Mouse (Mus musculus) midbrain, embryonic 16.5 days (tissue): ENCODE measurements at regions not wholly inside any gene's neighbourhood (a gene's known extent, or its start where the extent isn't known, plus 50 kb on each side); places are given as distances from the start of the nearest gene placed in this dataset.
A peak's percentile ranks its signal among the peaks of the same experiment; 100 is the strongest.

Experiments
- ATAC-seq: fragments of 200-750 bp; cut with Nextera tagmentation; 2 replicates; pipeline ENCODE4 v1.8.0; 2017; ENCODE audit warnings: moderate TSS enrichment
- H3K27ac ChIP-seq: fragments of 300-500 bp; sonication (generic); 2 replicates; pipeline ENCODE4 v1.5.1; 2014; ENCODE audit warnings: mild to moderate bottlenecking, low read length, mixed read lengths
- H3K27me3 ChIP-seq: fragments of 300-500 bp; sonication (generic); 2 replicates; pipeline ENCODE4 v1.6.1; 2014; ENCODE audit warnings: low read depth, low read length, mixed read lengths; ENCODE audit not compliant: control insufficient read depth, insufficient read depth
- H3K36me3 ChIP-seq: fragments of 300-500 bp; sonication (generic); 2 replicates; pipeline ENCODE4 v1.6.1; 2014; ENCODE audit warnings: mild to moderate bottlenecking, low read length, moderate library complexity, mixed read lengths; ENCODE audit not compliant: control insufficient read depth, insufficient read depth
- H3K4me1 ChIP-seq: fragments of 300-500 bp; sonication (generic); 2 replicates; pipeline ENCODE4 v1.6.1; 2014; ENCODE audit warnings: mild to moderate bottlenecking, low read length, mixed read lengths; ENCODE audit not compliant: control insufficient read depth, insufficient read depth
- H3K4me2 ChIP-seq: fragments of 300-500 bp; sonication (generic); 2 replicates; pipeline ENCODE4 v1.6.1; 2014; ENCODE audit warnings: mild to moderate bottlenecking, low read length, mixed read lengths
- H3K4me3 ChIP-seq: fragments of 300-500 bp; sonication (generic); 2 replicates; pipeline ENCODE4 v1.5.1; 2014; ENCODE audit warnings: low read depth, mild to moderate bottlenecking, low read length, moderate library complexity, mixed read lengths
- H3K9ac ChIP-seq: fragments of 300-500 bp; sonication (generic); 2 replicates; pipeline ENCODE4 v1.6.1; 2014; ENCODE audit warnings: low read depth, low read length, mixed read lengths
- H3K9me3 ChIP-seq: fragments of 300-500 bp; sonication (generic); replicated peaks from 2 replicates; pipeline ENCODE4 v1.6.1; 2014; ENCODE audit warnings: mild to moderate bottlenecking, low read length, mixed read lengths; ENCODE audit not compliant: control insufficient read depth, poor library complexity, severe bottlenecking
- WGBS: fragments of 180-500 bp; shearing (Covaris S2); extraction: QIAGEN DNeasy Blood & Tissue Kit; methylation state at CpG from one replicate; pipeline ENCODE4 v1.1.7; 2014; 5-methylcytosine and 5-hydroxymethylcytosine counted together

DNA sequence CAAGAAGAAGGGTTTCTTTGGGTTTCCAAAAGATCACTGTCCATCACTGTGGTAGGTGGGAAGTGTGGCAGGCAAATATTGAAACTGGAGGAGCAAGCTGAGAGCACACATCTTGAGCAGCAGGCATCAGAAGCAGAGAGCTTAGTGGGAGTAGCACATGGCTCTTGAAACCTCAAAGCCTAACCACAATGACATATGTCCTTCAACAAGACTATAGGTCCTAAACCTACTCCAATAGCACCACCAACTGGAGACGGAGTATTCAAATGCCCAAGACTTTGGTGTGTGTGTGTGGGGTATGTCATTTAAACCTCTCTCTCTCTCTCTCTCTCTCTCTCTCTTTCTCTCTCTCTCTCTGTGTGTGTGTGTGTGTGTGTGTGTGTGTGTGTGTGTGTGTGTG is 88.1 kb upstream of the Sash1 start:
- H3K4me2 ChIP-seq: no peak overlapping the region
- H3K9ac ChIP-seq: no peak overlapping the region
- no peaks in the 10 kb centered on the region for H3K9me3 ChIP-seq
- H3K4me3 ChIP-seq: no peak overlapping the region
- no peaks in the 10 kb centered on the region for H3K36me3 ChIP-seq
- H3K27ac ChIP-seq: no peak overlapping the region
- peaks cover 5% of the 10 kb centered on the region for H3K4me1 ChIP-seq
- no peaks in the 10 kb centered on the region for H3K27me3 ChIP-seq
- 56% methylated on average over 1 of the region's 1 CpGs for WGBS
- ATAC-seq: no peak

DNA sequence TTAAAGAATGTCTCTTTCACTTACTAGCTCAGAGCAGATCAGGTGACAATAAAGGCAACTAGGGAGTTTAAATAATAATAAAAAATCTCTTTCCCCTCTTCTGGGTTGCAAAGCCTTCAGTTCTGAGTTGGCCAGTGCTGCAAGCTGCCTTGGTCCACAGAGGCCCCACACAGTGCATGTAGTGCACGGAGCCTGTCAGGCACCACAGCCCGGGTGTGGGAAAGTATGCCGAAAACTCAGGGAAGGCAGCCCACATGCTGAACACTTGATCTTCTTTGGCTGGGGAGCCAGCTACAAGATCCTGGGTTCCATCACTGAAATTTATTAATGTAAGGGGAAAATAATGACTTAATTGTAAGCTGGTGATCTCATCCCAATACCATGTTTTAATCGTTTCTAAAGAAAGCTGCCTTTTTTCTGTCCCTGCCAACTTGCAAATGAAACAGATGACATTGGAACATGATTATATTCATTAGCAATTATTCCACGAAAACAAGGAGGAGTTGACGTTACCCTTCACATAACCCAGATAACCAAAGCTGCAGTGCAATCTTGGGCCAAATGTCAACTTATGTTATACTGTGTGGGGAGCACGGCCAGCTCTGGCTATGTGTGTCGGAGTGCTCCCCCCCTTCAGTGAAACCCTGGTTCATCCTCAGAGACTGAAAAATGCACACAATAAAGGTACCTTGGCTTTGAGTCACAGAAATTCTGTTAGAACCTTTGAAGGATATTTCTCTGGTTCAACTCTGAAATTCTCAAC is 87.1 kb upstream of the Sash1 start:
- H3K4me3 ChIP-seq: no peak overlapping the region
- ATAC-seq: peak; percentile 63; the same call in 1 of the 2 replicates
- H3K4me1 ChIP-seq: peaks cover 7% of the 10 kb centered on the region
- H3K4me2 ChIP-seq: no peak overlapping the region
- peak overlapping the region; percentile 22; the same call in 1 of the 2 replicates for H3K27ac ChIP-seq
- H3K9me3 ChIP-seq: no peaks in the 10 kb centered on the region
- H3K9ac ChIP-seq: no peak overlapping the region
- 64% methylated on average over 8 of the region's 8 CpGs for WGBS
- H3K27me3 ChIP-seq: no peaks in the 10 kb centered on the region
- H3K36me3 ChIP-seq: no peaks in the 10 kb centered on the region

DNA sequence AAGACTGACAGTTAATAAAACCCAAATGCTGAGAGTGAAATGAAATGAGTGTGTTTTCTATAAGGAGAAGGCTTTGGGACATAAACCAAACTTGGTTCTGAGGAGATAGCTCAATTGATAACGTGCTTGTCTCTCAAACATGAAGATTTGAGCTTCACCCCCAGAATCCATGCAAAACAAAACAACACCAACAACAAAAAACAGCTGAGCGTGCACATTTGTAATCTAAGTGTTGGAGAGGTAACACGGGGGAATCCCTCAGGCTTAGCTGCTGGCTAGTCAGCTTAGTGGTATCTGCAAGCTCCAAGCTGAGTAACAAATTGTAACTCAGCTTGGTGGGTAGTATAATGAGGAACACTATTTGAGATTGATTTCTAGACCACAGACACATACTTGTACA is 84.9 kb upstream of the Sash1 start:
- Histone ChIP-seq H3K27ac (no peak overlapping the region), H3K4me3 (no peak overlapping the region), H3K4me1 (peaks cover 8% of the 10 kb centered on the region), H3K27me3 (no peaks in the 10 kb centered on the region), H3K9ac (no peak overlapping the region), H3K36me3 (no peaks in the 10 kb centered on the region), H3K9me3 (no peaks in the 10 kb centered on the region), H3K4me2 (no peak overlapping the region)
- ATAC-seq: no peak
- 84% methylated on average over 3 of the region's 3 CpGs for WGBS

DNA sequence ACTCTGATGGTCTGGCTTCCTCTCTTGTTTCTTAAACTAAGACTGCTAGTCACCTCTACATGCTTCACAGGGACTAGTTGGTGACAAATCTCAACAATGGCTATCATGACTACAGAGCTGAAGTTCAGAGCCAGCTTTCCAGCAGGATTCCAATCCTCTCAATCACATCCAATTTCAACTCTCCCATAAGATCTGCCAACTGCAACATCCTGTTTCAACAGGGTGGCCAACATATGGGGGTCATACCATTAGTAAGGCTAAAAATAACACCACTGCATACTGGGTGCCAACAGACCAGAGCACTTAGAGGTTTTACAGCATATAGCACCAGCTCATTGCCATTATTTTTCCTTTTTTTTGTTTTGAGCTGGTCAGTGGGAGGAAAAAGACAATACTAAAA is 83.7 kb upstream of the Sash1 start:
- Histone ChIP-seq H3K9me3 (no peaks in the 10 kb centered on the region), H3K27ac (no peak overlapping the region), H3K27me3 (no peaks in the 10 kb centered on the region), H3K36me3 (no peaks in the 10 kb centered on the region), H3K4me3 (no peak overlapping the region), H3K4me2 (no peak overlapping the region), H3K4me1 (peaks cover 8% of the 10 kb centered on the region), H3K9ac (no peak overlapping the region)
- ATAC-seq: no peak

DNA sequence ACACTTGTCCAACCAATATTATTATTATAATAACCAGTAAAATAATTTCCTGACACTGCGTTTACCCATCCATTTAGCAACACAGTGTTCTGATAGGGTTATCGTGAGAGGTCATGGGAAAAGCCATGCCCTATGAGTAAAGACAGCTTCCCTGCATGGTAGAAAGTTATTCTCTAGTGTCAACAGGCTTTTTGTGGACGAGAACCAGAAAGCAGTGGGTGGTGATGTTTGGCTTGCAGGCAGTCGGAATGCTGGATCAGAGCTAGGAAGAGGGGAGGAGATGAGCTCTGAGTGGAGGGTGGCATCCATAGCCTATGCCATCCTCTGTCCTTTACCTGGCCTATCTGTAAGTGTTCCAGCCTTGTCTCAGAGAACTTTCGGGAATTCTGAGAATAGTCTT is 83.1 kb upstream of the Sash1 start:
- 77% methylated on average over 5 of the region's 5 CpGs for WGBS
- no peaks in the 10 kb centered on the region for H3K27me3 ChIP-seq
- H3K4me1 ChIP-seq: peaks cover 8% of the 10 kb centered on the region
- H3K9me3 ChIP-seq: no peaks in the 10 kb centered on the region
- no peak overlapping the region for H3K9ac ChIP-seq
- H3K4me3 ChIP-seq: no peak overlapping the region
- no peaks in the 10 kb centered on the region for H3K36me3 ChIP-seq
- H3K4me2 ChIP-seq: no peak overlapping the region
- ATAC-seq: no peak
- no peak overlapping the region for H3K27ac ChIP-seq

DNA sequence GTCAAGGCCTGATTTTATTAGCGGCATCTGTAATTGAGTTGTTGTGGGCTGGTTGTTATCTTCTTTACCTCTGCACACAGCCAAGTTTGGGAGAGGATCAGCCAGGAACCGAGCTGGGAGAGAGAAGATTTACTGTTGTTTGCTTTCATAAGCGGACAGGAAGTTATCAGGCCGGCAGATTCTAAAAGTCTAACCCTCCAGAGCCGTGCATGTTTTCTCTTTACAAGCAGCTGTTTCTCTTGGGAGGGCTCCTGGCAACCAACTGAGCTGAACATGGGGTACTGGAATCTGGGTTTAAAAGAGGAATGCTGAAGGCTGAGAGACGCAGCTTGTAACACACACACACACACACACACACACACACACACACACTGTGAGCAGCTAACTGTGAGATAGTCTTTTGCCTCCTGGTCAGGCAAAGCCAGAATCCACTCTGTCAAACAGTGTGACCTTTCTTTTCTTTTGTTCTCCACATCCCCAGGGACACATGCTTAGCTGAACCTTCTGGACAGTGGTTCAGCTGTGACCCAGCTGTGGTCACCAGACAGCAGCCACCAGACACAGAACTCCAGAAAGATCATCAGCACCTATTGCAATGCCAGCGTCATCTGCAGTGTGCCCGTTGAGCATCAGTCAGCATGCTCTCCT is 82.5 kb upstream of the Sash1 start:
- no peak for ATAC-seq
- Histone ChIP-seq H3K27me3 (no peaks in the 10 kb centered on the region), H3K4me1 (peaks cover 8% of the 10 kb centered on the region), H3K36me3 (no peaks in the 10 kb centered on the region), H3K27ac (0 out of 2 replicates have a peak overlapping the region, but pooled peaks have one; percentile 10), H3K4me2 (no peak overlapping the region), H3K9me3 (no peaks in the 10 kb centered on the region), H3K9ac (no peak overlapping the region), H3K4me3 (no peak overlapping the region)
- 45% methylated on average over 8 of the region's 8 CpGs for WGBS

DNA sequence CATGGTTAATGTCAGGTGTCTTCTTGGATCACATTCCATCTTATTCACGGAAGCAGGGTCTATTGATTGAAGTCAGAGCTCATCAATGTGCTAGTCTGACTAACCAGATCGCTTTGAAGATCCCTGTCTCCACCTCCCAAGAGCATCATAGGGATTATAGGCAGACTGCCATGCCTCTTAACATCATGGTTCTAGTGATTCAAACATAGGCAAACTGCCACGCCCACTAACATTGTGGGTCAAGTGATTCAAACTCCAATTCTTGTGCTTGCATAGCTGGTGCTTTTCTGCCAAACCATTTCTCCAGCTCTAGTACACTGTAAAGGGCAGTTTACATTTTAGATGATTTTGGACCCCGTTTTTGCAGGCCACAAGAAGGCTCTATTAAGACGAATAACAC is 77.1 kb upstream of the Sash1 start:
- H3K9ac ChIP-seq: no peak overlapping the region
- no peak overlapping the region for H3K4me3 ChIP-seq
- H3K27ac ChIP-seq: no peak overlapping the region
- no peaks in the 10 kb centered on the region for H3K9me3 ChIP-seq
- H3K36me3 ChIP-seq: no peaks in the 10 kb centered on the region
- ATAC-seq: no peak
- no peaks in the 10 kb centered on the region for H3K27me3 ChIP-seq
- H3K4me1 ChIP-seq: peaks cover 16% of the 10 kb centered on the region; the same call in 1 of the 2 replicates
- H3K4me2 ChIP-seq: no peak overlapping the region
- WGBS: 63% methylated on average over 5 of the region's 5 CpGs

DNA sequence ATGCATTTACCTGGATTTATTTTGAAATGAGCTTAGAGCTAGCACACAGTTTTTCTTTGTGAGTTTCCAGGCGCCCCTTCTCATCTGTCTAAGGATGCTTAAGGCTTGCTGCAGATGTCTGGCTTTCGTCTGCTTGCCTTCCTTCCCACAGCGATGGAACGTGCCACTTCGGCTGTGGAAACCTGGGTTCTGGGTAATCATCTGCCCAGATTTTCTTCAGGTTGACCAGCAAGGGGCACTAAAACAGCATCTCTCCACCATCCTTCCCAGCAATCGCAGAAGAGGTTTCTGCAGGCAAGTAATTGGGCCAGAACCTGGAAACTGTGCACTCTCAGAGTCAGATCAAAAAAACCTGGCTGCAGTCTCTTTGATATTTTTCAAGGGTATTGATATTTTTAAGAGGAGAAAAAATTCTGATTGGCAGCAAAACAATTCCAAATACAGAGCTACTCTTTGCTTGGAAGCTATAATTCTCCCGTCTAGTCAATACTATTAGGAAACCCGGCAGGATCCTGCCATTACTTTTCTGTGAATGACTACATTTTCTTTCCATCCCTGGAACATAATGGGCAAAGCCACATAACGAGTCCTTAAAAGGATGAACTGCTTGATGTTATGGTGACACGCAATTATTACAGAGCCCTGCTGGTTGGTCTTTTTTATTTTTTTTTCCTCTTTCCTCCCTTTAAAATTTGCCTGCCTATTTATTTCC is 75.2 kb upstream of the Sash1 start:
- no peaks in the 10 kb centered on the region for H3K27me3 ChIP-seq
- no peak overlapping the region for H3K4me3 ChIP-seq
- no peak overlapping the region for H3K9ac ChIP-seq
- H3K27ac ChIP-seq: peak overlapping the region; percentile 61
- H3K36me3 ChIP-seq: no peaks in the 10 kb centered on the region
- H3K4me2 ChIP-seq: no peak overlapping the region
- H3K9me3 ChIP-seq: no peaks in the 10 kb centered on the region
- WGBS: 45% methylated on average over 10 of the region's 10 CpGs
- peak; percentile 56; the same call in 1 of the 2 replicates for ATAC-seq
- H3K4me1 ChIP-seq: peaks cover 16% of the 10 kb centered on the region; the same call in 1 of the 2 replicates
